ENCODE assay signal across 7 mouse cellular contexts in the genomic region with DNA sequence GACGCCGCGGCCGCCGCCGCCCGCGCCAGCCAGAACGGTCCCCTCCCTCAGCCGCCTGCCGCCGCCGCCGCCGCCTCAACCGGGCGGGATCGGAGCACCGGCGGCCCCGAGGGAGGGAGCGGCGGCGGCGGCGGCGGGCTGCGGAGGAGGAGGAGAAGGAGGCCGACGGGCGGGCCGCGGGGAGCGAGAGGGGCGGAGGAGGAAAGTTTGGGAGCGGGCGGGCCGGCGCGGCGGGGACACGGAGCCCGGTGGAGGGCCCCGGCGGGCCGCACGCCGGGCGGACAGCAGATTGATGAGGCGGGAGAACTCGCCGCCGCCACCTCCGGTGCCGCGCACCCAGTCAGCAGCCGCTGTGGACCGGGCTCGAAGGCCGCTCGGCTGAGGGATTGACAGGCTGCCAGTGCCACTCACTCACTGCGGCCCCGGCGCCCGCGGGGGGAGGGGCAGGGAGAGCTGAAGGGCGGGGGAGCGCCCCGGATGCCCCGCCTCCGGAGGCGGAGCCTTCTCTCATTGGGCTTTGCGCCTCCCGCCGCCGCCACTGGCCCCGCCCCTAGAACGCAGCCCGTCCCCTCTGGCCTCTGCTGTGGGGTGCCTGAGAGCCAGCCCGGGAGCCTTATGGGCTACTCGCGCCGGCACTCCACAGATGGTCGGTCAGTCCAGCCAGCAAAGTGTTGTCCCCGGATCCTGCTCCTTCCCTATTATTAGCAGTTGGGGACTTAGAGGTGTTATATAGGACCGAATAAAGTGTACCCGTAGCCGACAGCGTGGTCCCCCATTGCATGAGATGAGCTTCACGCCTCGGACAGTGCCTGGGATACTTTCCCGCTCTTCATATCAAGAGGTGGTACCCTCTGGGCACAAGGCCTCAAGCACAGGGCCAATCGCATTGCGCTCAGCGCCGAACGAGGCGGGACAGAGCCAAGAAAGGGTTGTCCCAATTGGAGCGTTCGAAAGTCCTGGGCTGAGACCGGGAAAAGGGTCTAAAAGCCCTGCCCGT. TPM values are rescaled to one million over a fixed set of nuclear protein-coding genes. Genes with fewer than 3 reads are reported as not detected.
DNase-seq lines count a peak whose midpoint lies in the region; ATAC-seq and TF ChIP-seq lines count a peak whose summit lies in the region.

Pbx3 (minus strand) TSS at position 838 of the 997 bp plus-strand sequence.

- DNase-seq in adrenal gland, postnatal 25 days = peak; percentile 98
- peak; percentile 97 to 99 for DNase-seq in heart, adult 2 months
- peak; percentile 96 to 97 for DNase-seq in kidney, adult 8-10 months
- DNase-seq in spleen, postnatal 10 days (ENCODE audit: low spot score in 2 of 2) = peak; percentile 98 to 99

- intact Hi-C loops in heart, adult 2 months (cut with DNase I) = loop anchor here (1.0 kb wide), 1 partner anchor 34 kb away; the partner anchor contains the start of gene Mapkap1

- ATAC-seq in embryonic facial prominence, embryonic 12.5 days (ENCODE audit: insufficient number of reproducible peaks, insufficient read depth, low FRiP score, low TSS enrichment) = peak; percentile 93
- peak; percentile 93 for ATAC-seq in limb, embryonic 13.5 days (ENCODE audit: low FRiP score, low read depth)
- ATAC-seq in midbrain, embryonic 16.5 days = peak; percentile 94

- peak within 1 kb of the TSS; percentile 99 for H3K9ac ChIP-seq in embryonic facial prominence, embryonic 12.5 days
- H3K9ac ChIP-seq in heart, adult 2 months (ENCODE audit: low read depth, low read length) = peak within 1 kb of the TSS; percentile 91
- H3K9ac ChIP-seq in limb, embryonic 13.5 days = peak within 1 kb of the TSS; percentile 92
- peak within 1 kb of the TSS; percentile 87 for H3K9ac ChIP-seq in midbrain, embryonic 16.5 days (ENCODE audit: low read depth, low read length)

- H3K27me3 ChIP-seq in embryonic facial prominence, embryonic 12.5 days = no peaks in the 10 kb centered on the region
- H3K27me3 ChIP-seq in heart, adult 2 months (ENCODE audit: control insufficient read depth, insufficient read depth, low read length) = no peaks in the 10 kb centered on the region
- peaks cover 16% of the 10 kb centered on the region for H3K27me3 ChIP-seq in limb, embryonic 13.5 days
- H3K27me3 ChIP-seq in midbrain, embryonic 16.5 days (ENCODE audit: control insufficient read depth, insufficient read depth, low read depth, low read length) = no peaks in the 10 kb centered on the region

- under 1% methylated on average over 67 of the region's 102 CpGs for WGBS in embryonic facial prominence, embryonic 12.5 days
- 1% methylated on average over 83 of the region's 102 CpGs for WGBS in heart, adult 2 months
- under 1% methylated on average over 57 of the region's 102 CpGs for WGBS in limb, embryonic 13.5 days
- WGBS in midbrain, embryonic 16.5 days = under 1% methylated on average over 61 of the region's 102 CpGs

- H3K27ac ChIP-seq in embryonic facial prominence, embryonic 12.5 days = peak within 1 kb of the TSS; percentile 99
- peak within 1 kb of the TSS; percentile 90 for H3K27ac ChIP-seq in heart, adult 2 months
- H3K27ac ChIP-seq in limb, embryonic 13.5 days = peak within 1 kb of the TSS; percentile 96
- H3K27ac ChIP-seq in midbrain, embryonic 16.5 days (ENCODE audit: low read length) = peak within 1 kb of the TSS; percentile 96

- no peak for TF ChIP-seq CTCF in heart, adult 2 months (IDR thresholded peaks at IDR 0.05)

- 0 out of 2 replicates have a peak, but pooled peaks have one; percentile 12 for TF ChIP-seq EP300 in heart, adult 2 months (IDR thresholded peaks at IDR 0.05; ENCODE audit: insufficient read depth, low read depth, low read length)

- H3K9me3 ChIP-seq in embryonic facial prominence, embryonic 12.5 days = no peaks in the 10 kb centered on the region
- H3K9me3 ChIP-seq in limb, embryonic 13.5 days = no peaks in the 10 kb centered on the region
- H3K9me3 ChIP-seq in midbrain, embryonic 16.5 days (replicated peaks; ENCODE audit: control insufficient read depth, low read length, poor library complexity, severe bottlenecking) = no peaks in the 10 kb centered on the region

- H3K4me1 ChIP-seq in embryonic facial prominence, embryonic 12.5 days = peaks cover 11% of the 10 kb centered on the region
- H3K4me1 ChIP-seq in heart, adult 2 months (ENCODE audit: control insufficient read depth, insufficient read depth, low read length) = 0 out of 2 replicates have a peak, but pooled peaks cover 3% of the 10 kb centered on the region
- peaks cover 22% of the 10 kb centered on the region for H3K4me1 ChIP-seq in limb, embryonic 13.5 days
- peaks cover 11% of the 10 kb centered on the region for H3K4me1 ChIP-seq in midbrain, embryonic 16.5 days (ENCODE audit: control insufficient read depth, insufficient read depth, low read length)

- no peaks in the 10 kb centered on the region for H3K79me2 ChIP-seq in heart, adult 2 months (replicated peaks; ENCODE audit: control insufficient read depth, insufficient read depth, low read length)

- no peaks in the 10 kb centered on the region for H3K36me3 ChIP-seq in embryonic facial prominence, embryonic 12.5 days
- H3K36me3 ChIP-seq in heart, adult 2 months (ENCODE audit: control insufficient read depth, insufficient read depth, low read length) = no peaks in the 10 kb centered on the region
- no peaks in the 10 kb centered on the region for H3K36me3 ChIP-seq in limb, embryonic 13.5 days
- H3K36me3 ChIP-seq in midbrain, embryonic 16.5 days (ENCODE audit: control insufficient read depth, insufficient read depth, low read length) = no peaks in the 10 kb centered on the region

- H3K4me2 ChIP-seq in embryonic facial prominence, embryonic 12.5 days (replicated peaks) = peak within 1 kb of the TSS; percentile 88
- peak within 1 kb of the TSS; percentile 97 for H3K4me2 ChIP-seq in limb, embryonic 13.5 days (replicated peaks)
- H3K4me2 ChIP-seq in midbrain, embryonic 16.5 days (ENCODE audit: low read length) = peak within 1 kb of the TSS; percentile 97

- 0 out of 2 replicates have a peak, but pooled peaks have one; percentile 41 for TF ChIP-seq POLR2A in heart, adult 2 months (IDR thresholded peaks at IDR 0.05; ENCODE audit: insufficient read depth, low read depth, low read length)

- H3K4me3 ChIP-seq in embryonic facial prominence, embryonic 12.5 days = peak within 1 kb of the TSS; percentile 94
- H3K4me3 ChIP-seq in heart, adult 2 months = peak within 1 kb of the TSS; percentile 85
- peak within 1 kb of the TSS; percentile 82 for H3K4me3 ChIP-seq in limb, embryonic 13.5 days
- H3K4me3 ChIP-seq in midbrain, embryonic 16.5 days (ENCODE audit: low read depth, low read length) = peak within 1 kb of the TSS; percentile 91

RNA-seq across cellular contexts. Expression of gene Pbx3, which starts in this region (rescaled TPM):
- 118 and 136 TPM in 2 replicates for total RNA-seq in adrenal gland, postnatal 25 days (2021)
- polyA plus RNA-seq in embryonic facial prominence, embryonic 12.5 days (2016; fragmentation: Nextera tagmentation; extraction: Ambion mirVana) = 36.8 and 41.4 TPM in 2 replicates
- 1 to 10 TPM; 9.7 to 9.8 TPM for total RNA-seq in heart, adult 2 months (2021)
- polyA plus RNA-seq in heart, adult 2 months (2012; rRNA removed) = 6.1 and 10.0 TPM in 2 replicates
- 23.8 and 24.0 TPM in 2 replicates for polyA plus RNA-seq in limb, embryonic 13.5 days (2015; fragmentation: Nextera tagmentation; extraction: Ambion mirVana)
- polyA plus RNA-seq in midbrain, embryonic 16.5 days (2015; fragmentation: Nextera tagmentation; extraction: Ambion mirVana) = 78.4 and 82.7 TPM in 2 replicates

Comparison
In these comparisons a context has a peak if more than half of its experiments do, and no peak if none do; other contexts are left out.
1. Peak in every context shown above with its lines: DNase-seq, ATAC-seq, H3K4me3 ChIP-seq and H3K27ac ChIP-seq.
2. RNA of gene Pbx3 (total RNA-seq): 118 to 136 TPM in adrenal gland, postnatal 25 days; 9.7 to 9.8 TPM in heart, adult 2 months; every median in the first group is over 10 times any median in the second.